21 mouse cellular contexts compared by ENCODE assay signal in genomic region chr6:48508087-48508486, GRCm38 (mm10). TPM values are rescaled to one million over a fixed set of nuclear protein-coding genes. Genes with fewer than 3 reads are reported as not detected.
"Had no signal": no experiment of that assay in that cellular context is flagged by ENCODE, and none has a peak within 500 bp of the region (broad histone marks: within the 10 kb centered on the region; RNA-seq: fewer than 3 reads in every experiment).

No protein-coding gene starts in this region.

- H3K4me3 ChIP-seq: kidney, embryonic 15.5 days; limb, embryonic 12.5 days; limb, embryonic 15.5 days; midbrain, embryonic 12.5 days; midbrain, embryonic 15.5 days; neural tube, embryonic 13.5 days had no signal

- H3K27me3 ChIP-seq: kidney, embryonic 15.5 days; limb, embryonic 12.5 days; limb, embryonic 15.5 days; midbrain, embryonic 12.5 days; midbrain, embryonic 15.5 days; neural tube, embryonic 13.5 days had no signal

- H3K27ac ChIP-seq: kidney, embryonic 15.5 days; limb, embryonic 12.5 days; limb, embryonic 15.5 days; liver, embryonic 14.5 days; macrophage; midbrain, embryonic 12.5 days; midbrain, embryonic 15.5 days; neural tube, embryonic 13.5 days had no signal

- H3K4me2 ChIP-seq: kidney, embryonic 15.5 days; limb, embryonic 12.5 days; limb, embryonic 15.5 days; liver, embryonic 11.5 days; lung, embryonic 14.5 days; midbrain, embryonic 12.5 days; midbrain, embryonic 15.5 days; neural tube, embryonic 13.5 days had no signal

- ATAC-seq: liver, postnatal 0 days; lung, postnatal 0 days; midbrain, embryonic 15.5 days had no signal

- DNase-seq: kidney, adult 8-10 months; kidney, postnatal 10 days; kidney, postnatal 36 days; left cerebral cortex, postnatal 4 days; liver, postnatal 0 days; lung, embryonic 14.5 days; retina, postnatal 1 day; right cerebral cortex, postnatal 25 days; thymus, adult 2 months; thymus, postnatal 25 days had no signal

- H3K9me3 ChIP-seq: kidney, embryonic 15.5 days; limb, embryonic 12.5 days; limb, embryonic 15.5 days; midbrain, embryonic 12.5 days; midbrain, embryonic 15.5 days; neural tube, embryonic 13.5 days had no signal

- H3K9ac ChIP-seq: kidney, embryonic 15.5 days; limb, embryonic 12.5 days; limb, embryonic 15.5 days; liver, embryonic 14.5 days; liver, postnatal 0 days; lung, embryonic 14.5 days; midbrain, embryonic 12.5 days; midbrain, embryonic 15.5 days; neural tube, embryonic 13.5 days had no signal

- H3K36me3 ChIP-seq: midbrain, embryonic 15.5 days had no signal

RNA-seq across cellular contexts. Expression of gene Atp6v0e2, which starts 29.3 kb away (rescaled TPM):
- total RNA-seq: neutrophil, adult 5-6 weeks had no signal
- polyA plus RNA-seq: macrophage had no signal
